Mouse (Mus musculus) E14TG2a.4 (cell line): Measurements from ENCODE around the gene Ttll3.

Experiments
- H3K27me3 ChIP-seq: 2 replicates; pipeline ENCODE4 v1.6.1; 2014; ENCODE audit warnings: low read length, control low read depth; ENCODE audit not compliant: insufficient read depth
- H3K36me3 ChIP-seq: 2 replicates; pipeline ENCODE4 v1.6.1; 2014; ENCODE audit warnings: low read length, control low read depth; ENCODE audit not compliant: insufficient read depth
- H3K4me1 ChIP-seq: replicated peaks from 2 replicates; pipeline ENCODE4 v1.6.1; 2014; ENCODE audit warnings: low read depth, low read length, control low read depth
- H3K4me3 ChIP-seq: replicated peaks from 2 replicates; pipeline ENCODE4 v1.5.1; 2014; ENCODE audit warnings: mild to moderate bottlenecking, low read length
- H3K9me3 ChIP-seq: 2 replicates; pipeline ENCODE4 v1.6.1; 2014; ENCODE audit warnings: low read length, control low read depth
- CTCF ChIP-seq: conservative IDR thresholded peaks from 2 replicates; pipeline ENCODE4 v1.5.1; 2014; ENCODE audit warnings: low read length
- NANOG ChIP-seq: IDR thresholded peaks from 2 replicates; pipeline ENCODE4 v1.6.1; 2014; ENCODE audit warnings: borderline replicate concordance, low read length, mixed read lengths
- POU5F1 ChIP-seq: IDR thresholded peaks from 2 replicates; pipeline ENCODE4 v1.6.1; 2014; ENCODE audit warnings: low read length, borderline replicate concordance

Gene Ttll3

GRCm38 (mm10) chr6:113388960-113389359, at the start of gene Ttll3:
TSS of gene Ttll3 (plus strand) at chr6:113389260.
- Histone ChIP-seq H3K9me3 (no peaks in the 10 kb centered on the region), H3K36me3 (peaks cover 76% of the 10 kb centered on the region), H3K27me3 (0 out of 2 replicates have a peak, but pooled peaks cover 5% of the 10 kb centered on the region), H3K4me3 (peak within 1 kb of the TSS; percentile 43), H3K4me1 (peaks cover 83% of the 10 kb centered on the region)
- TF ChIP-seq CTCF (no peak), POU5F1 (no peak), NANOG (no peak)

GRCm38 (mm10) chr6:113341574-113341973, 47.5 kb upstream of the Ttll3 start:
- Histone ChIP-seq H3K27me3 (peaks cover 7% of the 10 kb centered on the region; the same call in 1 of the 2 replicates), H3K4me3 (no peak overlapping the region), H3K36me3 (no peaks in the 10 kb centered on the region; the same call in 1 of the 2 replicates), H3K9me3 (no peaks in the 10 kb centered on the region), H3K4me1 (peaks cover 40% of the 10 kb centered on the region)
- no peak for TF ChIP-seq NANOG
- TF ChIP-seq CTCF, result no peak
- TF ChIP-seq POU5F1, result no peak

GRCm38 (mm10) chr6:113342297-113342696, 46.8 kb upstream of the Ttll3 start:
- Histone ChIP-seq H3K9me3 (no peaks in the 10 kb centered on the region), H3K4me3 (no peak overlapping the region), H3K27me3 (peaks cover 7% of the 10 kb centered on the region; the same call in 1 of the 2 replicates), H3K4me1 (peaks cover 45% of the 10 kb centered on the region), H3K36me3 (no peaks in the 10 kb centered on the region; the same call in 1 of the 2 replicates)
- TF ChIP-seq POU5F1, result no peak
- no peak for TF ChIP-seq CTCF
- TF ChIP-seq NANOG, result no peak

GRCm38 (mm10) chr6:113343177-113344092, 45.6 kb upstream of the Ttll3 start, which contains the start of gene Camk1:
TSS of gene Camk1 (minus strand) at chr6:113343984.
- Histone ChIP-seq H3K4me3 (peak within 1 kb of the TSS; percentile 79), H3K27me3 (peaks cover 7% of the 10 kb centered on the region; the same call in 1 of the 2 replicates), H3K4me1 (peaks cover 45% of the 10 kb centered on the region), H3K9me3 (no peaks in the 10 kb centered on the region), H3K36me3 (no peaks in the 10 kb centered on the region)
- TF ChIP-seq CTCF, result no peak
- TF ChIP-seq NANOG, result no peak
- no peak for TF ChIP-seq POU5F1

- Histone ChIP-seq H3K27me3 (peaks cover 7% of the 10 kb centered on the region; the same call in 1 of the 2 replicates), H3K4me3 (peak overlapping the region; percentile 79; the same call in 1 of the 2 replicates), H3K9me3 (no peaks in the 10 kb centered on the region), H3K36me3 (no peaks in the 10 kb centered on the region), H3K4me1 (peaks cover 41% of the 10 kb centered on the region)
- TF ChIP-seq CTCF, result no peak
- TF ChIP-seq POU5F1, result no peak
- no peak for TF ChIP-seq NANOG
Observed at GRCm38 (mm10) chr6:113344321-113344720, 44.7 kb upstream of the Ttll3 start.

GRCm38 (mm10) chr6:113346897-113347296, 42.2 kb upstream of the Ttll3 start:
- TF ChIP-seq CTCF (no peak), POU5F1 (no peak), NANOG (no peak)
- no peak overlapping the region for H3K4me3 ChIP-seq
- H3K27me3 ChIP-seq, result peaks cover 7% of the 10 kb centered on the region; the same call in 1 of the 2 replicates
- H3K4me1 ChIP-seq, result peaks cover 52% of the 10 kb centered on the region
- H3K36me3 ChIP-seq, result no peaks in the 10 kb centered on the region
- H3K9me3 ChIP-seq, result no peaks in the 10 kb centered on the region

GRCm38 (mm10) chr6:113350538-113350937, 38.5 kb upstream of the Ttll3 start:
- TF ChIP-seq NANOG, result no peak
- TF ChIP-seq POU5F1, result no peak
- no peak for TF ChIP-seq CTCF

GRCm38 (mm10) chr6:113351161-113351560, 37.9 kb upstream of the Ttll3 start:
- H3K4me1 ChIP-seq, result peaks cover 42% of the 10 kb centered on the region
- H3K27me3 ChIP-seq, result no peaks in the 10 kb centered on the region
- no peaks in the 10 kb centered on the region for H3K9me3 ChIP-seq
- no peak overlapping the region for H3K4me3 ChIP-seq
- TF ChIP-seq CTCF (no peak), NANOG (no peak), POU5F1 (no peak)
- no peaks in the 10 kb centered on the region for H3K36me3 ChIP-seq

More at GRCm38 (mm10) chr6:113350538-113350937, 38.5 kb upstream of the Ttll3 start:
- Histone ChIP-seq H3K9me3 (no peaks in the 10 kb centered on the region), H3K4me3 (no peak overlapping the region), H3K36me3 (no peaks in the 10 kb centered on the region), H3K27me3 (no peaks in the 10 kb centered on the region), H3K4me1 (peaks cover 38% of the 10 kb centered on the region)

GRCm38 (mm10) chr6:113351653-113352052, 37.4 kb upstream of the Ttll3 start:
- Histone ChIP-seq H3K27me3 (no peaks in the 10 kb centered on the region), H3K4me3 (no peak overlapping the region)

More at GRCm38 (mm10) chr6:113351653-113352052, 37.4 kb upstream of the Ttll3 start:
- TF ChIP-seq POU5F1 (no peak), CTCF (no peak), NANOG (no peak)
- H3K36me3 ChIP-seq, result no peaks in the 10 kb centered on the region
- H3K4me1 ChIP-seq, result peaks cover 41% of the 10 kb centered on the region
- no peaks in the 10 kb centered on the region for H3K9me3 ChIP-seq
